Mouse (Mus musculus) kidney, adult 9 months (tissue): ENCODE measurements around the gene Ubr4.
A peak's percentile ranks its signal among the peaks of the same experiment; 100 is the strongest.

Experiments
- DNase-seq: peaks from one replicate; pipeline ENCODE4 v3.0.0; 2022

The Ubr4 gene

GRCm38 (mm10) chr4:139432966-139433765, 80.8 kb downstream of the Ubr4 start:
- DNase-seq, result no peak

DNA sequence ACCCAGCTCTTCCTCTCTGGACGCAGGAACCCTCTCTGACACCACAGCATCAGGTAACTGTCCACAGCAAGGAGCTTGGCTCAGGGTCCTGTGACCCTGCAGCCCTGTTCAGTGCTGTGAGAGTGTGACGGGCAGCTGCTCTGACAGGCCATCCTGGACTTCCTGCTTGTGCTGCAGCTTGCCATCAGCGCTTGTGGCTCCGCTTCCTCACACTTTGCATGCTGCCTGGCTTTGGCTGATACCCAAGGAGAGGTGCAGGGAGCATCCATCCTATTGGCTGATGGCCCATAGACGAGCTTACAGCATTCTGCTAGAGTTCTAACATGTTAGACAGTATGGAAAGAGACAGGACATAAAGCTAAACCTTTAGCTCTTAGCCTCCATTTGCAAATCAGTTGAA, 88.8 kb downstream of the Ubr4 start:
- DNase-seq, result no peak

- no peak for DNase-seq
These were observed 89.4 kb downstream of the Ubr4 start for GRCm38 (mm10) chr4:139441806-139442205.

- no peak for DNase-seq
These were observed 90.3 kb downstream of the Ubr4 start for GRCm38 (mm10) chr4:139442391-139443355.

GRCm38 (mm10) chr4:139444315-139444714, 91.9 kb downstream of the Ubr4 start:
- no peak for DNase-seq

DNA sequence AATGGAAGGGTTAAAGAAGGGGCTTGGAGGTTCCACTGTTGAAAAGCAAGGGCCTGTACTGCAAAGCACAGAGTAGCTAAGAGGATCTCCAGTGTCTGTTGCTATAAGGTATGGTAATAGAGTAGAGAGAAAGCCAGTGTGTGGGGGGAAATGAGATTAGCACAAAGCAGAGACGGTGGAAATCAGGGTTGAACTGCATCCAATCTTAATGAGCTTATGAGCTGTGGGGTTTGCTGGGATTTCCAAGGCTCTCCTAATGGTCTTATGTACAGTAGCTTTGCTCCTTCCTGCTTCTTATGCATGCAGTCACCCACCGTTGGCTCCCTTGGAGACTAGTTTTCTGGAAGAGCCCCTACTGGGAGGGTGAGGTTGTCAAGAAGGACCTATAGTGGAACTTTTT, 93.8 kb downstream of the Ubr4 start:
- DNase-seq, result no peak

GRCm38 (mm10) chr4:139446731-139447675, 94.6 kb downstream of the Ubr4 start:
- DNase-seq, result no peak

GRCm38 (mm10) chr4:139452944-139453700, 100.7 kb downstream of the Ubr4 start:
- no peak for DNase-seq

DNA sequence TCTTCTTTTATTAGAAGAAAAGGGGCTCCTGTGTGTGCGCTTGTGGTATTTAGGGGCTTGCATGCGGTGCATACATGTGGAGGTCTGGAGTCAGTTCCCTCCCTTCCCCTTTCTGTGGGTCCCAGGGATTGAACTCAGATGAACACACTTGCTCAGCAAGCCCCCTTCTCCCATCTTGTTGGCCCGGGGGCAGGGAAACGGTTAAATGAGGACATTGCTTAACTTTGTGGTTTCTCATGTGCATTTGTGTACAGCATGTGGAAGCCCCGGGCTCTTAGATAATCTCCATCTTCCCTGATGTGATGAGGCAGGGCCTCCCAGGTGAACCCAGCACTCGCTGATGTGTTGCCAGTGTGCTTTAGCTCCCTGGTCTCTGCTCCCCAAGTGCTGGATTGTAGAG, 101.9 kb downstream of the Ubr4 start:
- DNase-seq, result no peak

DNA sequence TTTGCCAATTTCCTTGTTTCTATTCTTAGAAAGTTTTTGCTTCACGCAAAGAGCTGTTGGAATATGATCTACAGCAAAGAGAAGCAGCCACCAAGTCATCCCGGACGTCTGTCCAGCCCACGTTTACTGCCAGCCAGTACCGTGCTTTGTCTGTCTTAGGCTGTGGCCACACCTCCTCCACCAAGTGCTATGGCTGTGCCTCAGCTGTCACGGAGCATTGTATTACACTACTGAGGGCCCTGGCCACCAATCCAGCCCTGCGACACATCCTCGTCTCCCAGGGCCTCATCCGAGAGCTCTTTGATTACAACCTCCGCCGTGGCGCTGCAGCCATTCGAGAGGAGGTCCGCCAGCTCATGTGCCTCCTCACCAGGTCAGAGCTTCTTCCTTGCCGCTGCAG, 107.6 kb downstream of the Ubr4 start:
- DNase-seq, result no peak

GRCm38 (mm10) chr4:139464163-139464562, 111.8 kb downstream of the Ubr4 start:
- no peak for DNase-seq

DNA sequence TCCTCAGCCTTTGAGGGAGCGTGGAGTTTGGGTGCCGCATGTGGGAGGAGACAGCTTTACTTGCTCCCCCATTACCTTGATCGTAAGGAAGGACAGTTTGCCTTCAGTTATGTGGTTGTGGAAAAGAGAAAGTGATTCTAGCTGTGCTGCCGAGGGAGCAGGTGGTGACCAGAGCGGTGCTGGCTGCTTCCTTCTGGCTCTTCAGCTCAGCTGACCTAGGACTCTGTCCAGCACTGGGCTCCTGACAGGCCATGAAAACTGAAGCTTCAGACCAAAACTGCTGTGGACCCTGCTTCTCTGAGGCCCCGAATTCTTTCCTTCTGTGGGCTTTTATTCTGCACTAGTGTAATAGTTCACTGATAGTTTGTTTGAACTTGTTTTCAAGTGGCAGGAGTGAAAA, 114.1 kb downstream of the Ubr4 start:
- DNase-seq, result no peak

DNA sequence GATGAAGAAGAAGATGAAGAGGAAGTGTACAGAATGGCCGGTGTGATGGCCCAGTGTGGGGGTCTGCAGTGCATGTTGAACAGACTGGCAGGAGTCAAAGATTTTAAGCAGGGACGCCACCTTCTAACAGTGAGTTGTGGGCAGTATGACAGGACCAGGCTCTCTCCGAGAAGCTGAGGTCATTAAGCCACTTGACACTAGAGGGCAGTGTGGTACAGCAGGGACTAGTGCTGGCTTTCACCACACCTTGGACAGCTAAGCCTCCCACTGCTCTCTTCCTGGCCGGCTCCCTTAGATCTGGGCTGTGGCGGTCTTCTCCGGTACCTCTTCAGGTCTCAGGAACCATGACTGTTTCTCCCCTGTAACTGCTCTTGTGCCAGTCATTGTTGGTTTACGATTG, 117.8 kb downstream of the Ubr4 start:
- peak; percentile 85 for DNase-seq

GRCm38 (mm10) chr4:139476663-139477625, 124.5 kb downstream of the Ubr4 start:
- no peak for DNase-seq

DNA sequence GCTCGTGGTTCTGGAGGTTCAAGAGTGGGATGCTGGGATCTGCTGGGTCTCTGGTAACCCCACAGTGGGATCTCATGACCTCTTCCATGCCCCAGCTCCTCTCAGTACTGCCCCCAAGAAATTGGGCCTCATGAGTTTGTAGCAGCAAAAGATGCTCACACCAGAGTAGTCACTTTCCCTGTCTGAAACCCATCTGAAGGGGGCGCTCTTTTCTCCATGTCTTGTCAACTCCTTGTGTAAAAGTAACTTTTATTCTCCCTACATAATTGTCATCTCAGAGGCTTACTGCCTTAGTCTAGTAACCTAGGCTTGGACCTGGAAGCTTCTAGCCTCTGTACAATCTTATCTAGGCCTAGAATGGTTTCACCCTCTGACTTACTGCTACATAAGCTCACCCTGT, 125.6 kb downstream of the Ubr4 start:
- DNase-seq, result no peak

GRCm38 (mm10) chr4:139479176-139479575, 126.8 kb downstream of the Ubr4 start:
- no peak for DNase-seq

DNA sequence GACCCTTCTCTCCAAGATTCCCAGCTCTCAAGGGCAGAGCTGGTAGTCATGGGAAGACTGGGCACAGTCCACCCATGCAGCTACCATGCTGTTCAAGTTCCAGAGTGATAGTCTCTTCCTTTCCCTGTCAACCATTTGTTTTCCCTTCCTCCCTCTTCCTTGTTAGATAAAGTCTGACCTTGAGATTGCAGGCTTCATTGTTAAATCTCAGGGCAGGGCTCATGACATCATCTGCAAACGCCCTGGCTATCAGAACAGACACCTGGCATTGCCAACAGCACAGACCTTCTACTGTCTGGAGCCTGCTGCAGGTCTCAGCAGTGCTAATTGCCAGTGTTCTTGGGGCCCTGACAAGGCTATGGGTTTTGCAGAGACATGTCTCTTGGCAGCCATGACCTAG, 129.0 kb downstream of the Ubr4 start:
- DNase-seq, result no peak

- DNase-seq, result peak; percentile 76
These were observed 131.2 kb downstream of the Ubr4 start for GRCm38 (mm10) chr4:139483461-139484105.

GRCm38 (mm10) chr4:139484496-139484895, 132.1 kb downstream of the Ubr4 start:
- no peak for DNase-seq

DNA sequence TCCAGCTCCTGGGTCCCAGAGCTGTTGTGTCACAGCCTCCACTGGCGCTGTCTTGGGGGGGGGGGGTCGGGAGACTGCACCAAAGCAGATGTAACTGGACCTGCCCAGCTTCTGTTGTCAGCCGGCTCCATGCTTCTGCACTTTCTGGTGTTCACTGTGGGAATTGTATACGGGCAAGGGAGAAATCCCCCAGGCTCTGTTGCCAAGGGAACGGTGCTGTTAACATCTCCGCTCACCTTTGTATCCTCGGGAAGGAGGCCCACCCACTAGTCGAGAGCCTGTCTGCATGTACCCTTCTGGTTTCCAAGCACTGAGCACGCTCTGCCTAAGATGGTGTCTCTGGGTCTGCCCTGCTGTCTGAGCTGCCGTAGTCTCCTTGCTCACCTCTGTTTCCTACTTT, 134.7 kb downstream of the Ubr4 start:
- DNase-seq, result no peak
